Mouse (Mus musculus) myocyte (in vitro differentiated cells): Measurements from ENCODE around the gene 4930442H23Rik. TPM values are rescaled to one million over a fixed set of nuclear protein-coding genes. Genes with fewer than 3 reads are reported as not detected.

Experiments
- H3K27me3 ChIP-seq: one replicate; pipeline ENCODE4 v1.6.1; 2011; ENCODE audit not compliant: control insufficient read depth, insufficient read depth, insufficient read length
- H3K36me3 ChIP-seq: one replicate; pipeline ENCODE4 v1.6.1; 2011; ENCODE audit not compliant: control insufficient read depth, insufficient read depth
- H3K4me2 ChIP-seq: one replicate; pipeline ENCODE4 v1.6.1; 2011; ENCODE audit warnings: low read depth, control low read depth
- H3K4me3 ChIP-seq: one replicate; pipeline ENCODE4 v1.5.1; 2011; ENCODE audit warnings: mild to moderate bottlenecking, control low read depth, moderate library complexity
- H3K79me2 ChIP-seq: one replicate; pipeline ENCODE4 v1.6.1; 2011; ENCODE audit not compliant: control insufficient read depth, insufficient read depth
- H3ac ChIP-seq: one replicate; pipeline ENCODE4 v1.6.1; 2011; ENCODE audit not compliant: control insufficient read depth, insufficient read length
- CEBPB ChIP-seq: IDR thresholded peaks from 2 replicates; pipeline ENCODE4 v1.6.1; 2011; ENCODE audit warnings: mild to moderate bottlenecking, moderate library complexity; ENCODE audit not compliant: poor library complexity, insufficient read depth, severe bottlenecking
- E2F4 ChIP-seq: IDR thresholded peaks from one replicate; pipeline ENCODE4 v1.6.1; 2011; ENCODE audit warnings: mild to moderate bottlenecking, control low read depth, moderate library complexity; ENCODE audit not compliant: insufficient read depth
- MAX ChIP-seq: IDR thresholded peaks from one replicate; pipeline ENCODE4 v1.6.1; 2011; ENCODE audit warnings: low read depth, mild to moderate bottlenecking, control low read depth
- MYOD1 ChIP-seq, 3 experiments: IDR thresholded peaks; one replicate each; pipeline ENCODE4 v1.6.1; 2011; ENCODE audit warnings: control low read depth in 2 of 3, low read depth in 2 of 3, mild to moderate bottlenecking in 2 of 3, moderate library complexity in 1 of 3; ENCODE audit not compliant: insufficient read length in 2 of 3, control insufficient read depth in 1 of 3
- MYOG ChIP-seq, 3 experiments: IDR thresholded peaks; one replicate each; pipeline ENCODE4 v1.6.1; 2011; ENCODE audit warnings: control low read depth in 2 of 3, low read depth in 2 of 3, mild to moderate bottlenecking in 2 of 3; ENCODE audit not compliant: insufficient read length in 2 of 3, control insufficient read depth in 1 of 3, insufficient read depth in 1 of 3
- POLR2A ChIP-seq: IDR thresholded peaks from one replicate; pipeline ENCODE4 v1.6.1; 2011; ENCODE audit warnings: low read depth, mild to moderate bottlenecking, control low read depth, moderate library complexity; ENCODE audit not compliant: insufficient read length
- POLR2AphosphoS2 ChIP-seq: IDR thresholded peaks from one replicate; pipeline ENCODE4 v1.6.1; 2011; ENCODE audit warnings: low read depth, control low read depth; ENCODE audit not compliant: insufficient read length
- REST ChIP-seq: IDR thresholded peaks from one replicate; pipeline ENCODE4 v1.6.1; 2011; ENCODE audit warnings: mild to moderate bottlenecking, control low read depth, moderate library complexity; ENCODE audit not compliant: insufficient read depth, insufficient read length
- SRF ChIP-seq: IDR thresholded peaks from one replicate; pipeline ENCODE4 v1.6.1; 2011; ENCODE audit warnings: low read depth; ENCODE audit not compliant: control insufficient read depth, insufficient read length
- TCF12 ChIP-seq: IDR thresholded peaks from one replicate; pipeline ENCODE4 v1.6.1; 2011; ENCODE audit warnings: mild to moderate bottlenecking, control low read depth; ENCODE audit not compliant: poor library complexity, insufficient read depth, severe bottlenecking
- TCF3 ChIP-seq: IDR thresholded peaks from one replicate; pipeline ENCODE4 v1.6.1; 2011; ENCODE audit warnings: low read depth, control low read depth; ENCODE audit not compliant: insufficient read length
- USF1 ChIP-seq: IDR thresholded peaks from one replicate; pipeline ENCODE4 v1.6.1; 2011; ENCODE audit warnings: low read depth, mild to moderate bottlenecking, control low read depth, moderate library complexity
- polyA plus RNA-seq: library from polyadenylated mRNA; unstranded; fragments of >200 nt; fragmentation: generic; extraction: Trizol; gene quantifications from one replicate; pipeline ENCODE4 v1.2.1, GENCODE M21; 2012; ENCODE audit warnings: missing spikeins

The 4930442H23Rik gene
- polyA plus RNA-seq, 1 experiment, result 0.12 TPM

DNA sequence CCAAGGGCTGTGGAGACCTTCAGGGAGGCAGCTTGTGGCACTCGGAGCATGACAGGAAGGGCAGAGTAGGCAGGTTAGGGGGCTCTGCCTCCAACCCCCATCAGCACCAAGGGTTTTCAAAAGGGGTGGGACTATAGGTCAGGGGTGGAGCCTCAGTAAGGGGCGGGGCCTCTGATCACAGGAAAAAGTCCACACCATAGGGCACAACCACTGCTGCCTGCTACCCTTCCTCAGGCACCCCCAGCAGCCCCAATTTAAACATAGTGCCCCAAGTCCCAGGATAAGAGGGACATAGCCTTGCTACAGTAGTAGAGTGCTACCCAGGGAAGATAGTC is 21.4 kb downstream of the 4930442H23Rik start:
- H3K4me2 ChIP-seq, result no peak overlapping the region
- no peak overlapping the region for H3ac ChIP-seq
- H3K79me2 ChIP-seq, result peaks cover 63% of the 10 kb centered on the region
- TF ChIP-seq TCF12 (no peak), E2F4 (no peak), SRF (no peak), REST (no peak), MYOD1 (IDR thresholded peaks at IDR 0.05; ENCODE audit: control insufficient read depth in 1 of 3, insufficient read length in 2 of 3, low read depth in 2 of 3) (no peak), TCF3 (no peak), USF1 (no peak), MYOG (IDR thresholded peaks at IDR 0.05; ENCODE audit: control insufficient read depth in 1 of 3, insufficient read depth in 1 of 3, insufficient read length in 2 of 3, low read depth in 2 of 3) (no peak), POLR2A (no peak), CEBPB (no peak), MAX (no peak), POLR2AphosphoS2 (no peak)
- H3K36me3 ChIP-seq, result no peaks in the 10 kb centered on the region
- no peak overlapping the region for H3K4me3 ChIP-seq
- no peaks in the 10 kb centered on the region for H3K27me3 ChIP-seq

DNA sequence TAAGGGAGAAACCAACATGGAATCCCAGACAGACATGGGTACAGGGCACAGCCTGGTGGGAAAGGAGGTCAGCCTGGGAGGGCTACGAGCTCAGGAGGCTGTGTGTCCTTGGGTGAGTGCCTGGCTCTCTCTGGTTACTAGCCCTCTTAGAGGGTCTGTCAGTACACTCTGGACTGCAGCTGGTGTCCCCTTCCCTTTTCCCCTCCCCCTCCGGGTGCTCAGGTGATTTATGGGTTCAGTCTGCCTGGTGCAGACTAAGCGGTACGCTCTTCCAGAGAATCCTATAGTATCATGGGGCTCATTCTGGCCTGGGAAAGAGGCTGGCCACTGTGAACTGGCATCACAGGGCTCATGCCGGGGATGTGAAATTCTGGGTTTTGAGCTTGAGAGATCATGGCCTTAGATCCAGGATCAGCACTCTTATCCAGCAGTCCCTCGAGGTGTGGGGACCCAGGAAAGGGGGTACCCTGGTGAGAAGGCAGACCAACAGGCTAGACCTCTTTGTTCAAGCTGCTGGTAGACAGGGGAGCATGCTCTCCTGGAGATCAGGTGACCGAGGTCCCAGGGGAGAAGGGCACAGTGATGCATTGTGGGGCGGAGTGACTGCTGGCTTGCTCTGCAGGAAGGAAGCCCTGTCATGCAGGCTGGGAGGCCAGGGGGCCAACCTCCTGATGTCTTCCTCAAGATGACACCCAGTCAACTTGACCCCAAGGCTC is 21.9 kb downstream of the 4930442H23Rik start:
- Histone ChIP-seq H3K4me3 (no peak overlapping the region), H3K27me3 (no peaks in the 10 kb centered on the region), H3K36me3 (no peaks in the 10 kb centered on the region), H3K79me2 (peaks cover 58% of the 10 kb centered on the region), H3K4me2 (no peak overlapping the region), H3ac (no peak overlapping the region)
- TF ChIP-seq MYOG (IDR thresholded peaks at IDR 0.05; ENCODE audit: control insufficient read depth in 1 of 3, insufficient read depth in 1 of 3, insufficient read length in 2 of 3, low read depth in 2 of 3) (no peak), POLR2AphosphoS2 (no peak), CEBPB (no peak), E2F4 (no peak), USF1 (no peak), TCF12 (no peak)

DNA sequence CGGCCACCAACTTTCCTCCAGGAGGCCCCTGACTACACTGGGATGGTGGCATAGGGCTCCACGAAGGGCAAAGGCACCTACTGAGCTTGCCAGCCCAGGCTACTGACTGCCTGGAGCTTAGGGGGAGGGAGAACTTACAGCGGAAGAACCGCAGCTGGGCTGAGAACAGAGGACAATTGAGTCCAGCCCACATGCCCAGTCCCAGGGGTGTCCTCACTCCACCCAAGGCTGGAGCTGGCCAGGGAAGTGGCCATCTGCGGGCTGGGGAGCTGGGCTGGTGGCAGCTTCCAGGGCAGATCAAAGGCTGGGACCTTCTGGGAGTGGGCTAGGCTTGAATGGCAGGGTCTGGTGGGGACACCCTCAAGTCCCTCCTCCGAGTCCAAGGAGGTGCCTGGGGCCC is 28.9 kb downstream of the 4930442H23Rik start:
- no peak overlapping the region for H3K4me3 ChIP-seq
- H3ac ChIP-seq, result no peak overlapping the region
- peaks cover 16% of the 10 kb centered on the region for H3K36me3 ChIP-seq
- peaks cover 1% of the 10 kb centered on the region for H3K79me2 ChIP-seq
- no peaks in the 10 kb centered on the region for H3K27me3 ChIP-seq
- no peak overlapping the region for H3K4me2 ChIP-seq
- no peak for TF ChIP-seq CEBPB
- no peak for TF ChIP-seq USF1
- TF ChIP-seq E2F4, result no peak
- no peak for TF ChIP-seq MYOG (IDR thresholded peaks at IDR 0.05; ENCODE audit: control insufficient read depth in 1 of 3, insufficient read depth in 1 of 3, insufficient read length in 2 of 3, low read depth in 2 of 3)
- TF ChIP-seq SRF, result no peak
- no peak for TF ChIP-seq POLR2A
- no peak for TF ChIP-seq POLR2AphosphoS2
- TF ChIP-seq REST, result no peak

DNA sequence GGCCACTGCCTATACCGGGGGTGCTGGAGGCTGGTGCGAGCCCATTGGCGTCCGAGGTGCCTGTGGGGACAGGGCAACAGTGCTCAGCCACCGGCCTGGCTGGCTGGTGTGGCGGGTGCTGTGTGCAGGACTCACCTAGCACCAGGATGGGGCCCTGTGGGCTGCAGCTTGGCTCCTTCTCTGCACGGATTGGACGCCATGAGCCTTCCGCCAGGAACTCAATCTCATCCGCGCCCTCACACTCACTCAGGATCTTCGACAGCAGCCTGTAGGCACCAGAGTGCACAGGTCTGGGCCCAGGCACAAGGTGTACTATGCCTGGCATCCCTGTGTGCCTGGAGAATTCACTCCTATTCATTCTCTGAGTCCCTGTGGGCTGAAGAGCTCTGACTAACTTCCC is 29.3 kb downstream of the 4930442H23Rik start:
- Histone ChIP-seq H3K36me3 (peaks cover 16% of the 10 kb centered on the region), H3ac (no peak overlapping the region), H3K27me3 (no peaks in the 10 kb centered on the region), H3K79me2 (peaks cover under 1% of the 10 kb centered on the region), H3K4me3 (no peak overlapping the region), H3K4me2 (no peak overlapping the region)
- TF ChIP-seq MYOG (IDR thresholded peaks at IDR 0.05; ENCODE audit: control insufficient read depth in 1 of 3, insufficient read depth in 1 of 3, insufficient read length in 2 of 3, low read depth in 2 of 3), result no peak
- no peak for TF ChIP-seq TCF3
- no peak for TF ChIP-seq REST
- TF ChIP-seq SRF, result no peak
- no peak for TF ChIP-seq USF1
- peak; percentile 39 for TF ChIP-seq POLR2AphosphoS2
- no peak for TF ChIP-seq CEBPB
- no peak for TF ChIP-seq MYOD1 (IDR thresholded peaks at IDR 0.05; ENCODE audit: control insufficient read depth in 1 of 3, insufficient read length in 2 of 3, low read depth in 2 of 3)
- TF ChIP-seq TCF12, result no peak
- peak; percentile 37 for TF ChIP-seq POLR2A
- no peak for TF ChIP-seq E2F4

- Histone ChIP-seq H3ac (no peak overlapping the region), H3K36me3 (peaks cover 20% of the 10 kb centered on the region), H3K4me3 (no peak overlapping the region), H3K27me3 (no peaks in the 10 kb centered on the region), H3K4me2 (no peak overlapping the region), H3K79me2 (peaks cover 7% of the 10 kb centered on the region)
- TF ChIP-seq POLR2AphosphoS2 (peak; percentile 92), USF1 (no peak), SRF (no peak), POLR2A (peak; percentile 27)
Measured at GRCm38 (mm10) chr10:81152609-81153008, 31.0 kb downstream of the 4930442H23Rik start.
